Mouse (Mus musculus) embryonic facial prominence, embryonic 11.5 days (tissue): ENCODE data around the gene Rfx3. TPM values are rescaled to one million over a fixed set of nuclear protein-coding genes. Genes with fewer than 3 reads are reported as not detected.

Source experiments
- ATAC-seq: fragments of 200-750 bp; cut with Nextera tagmentation; replicated peaks from 2 replicates; pipeline ENCODE4 v1.8.0; 2017; ENCODE audit warnings: low read depth; ENCODE audit not compliant: insufficient number of reproducible peaks, low FRiP score, low TSS enrichment
- DNase-seq: peaks from one replicate; pipeline ENCODE4 v3.0.0-alpha.2; 2015; ENCODE audit warnings: low spot score
- H3K27ac ChIP-seq: fragments of 300-500 bp; sonication (generic); replicated peaks from 2 replicates; pipeline ENCODE4 v1.5.1; 2014; ENCODE audit warnings: mild to moderate bottlenecking, low read depth, low read length, control low read depth
- H3K27me3 ChIP-seq: fragments of 300-500 bp; sonication (generic); 2 replicates; pipeline ENCODE4 v1.6.1; 2014; ENCODE audit warnings: mild to moderate bottlenecking, low read length, moderate library complexity, mixed read lengths; ENCODE audit not compliant: control insufficient read depth, insufficient read depth
- H3K36me3 ChIP-seq: fragments of 300-500 bp; sonication (generic); replicated peaks from 2 replicates; pipeline ENCODE4 v1.6.1; 2014; ENCODE audit warnings: low read depth, mild to moderate bottlenecking, low read length, moderate library complexity, mixed read lengths; ENCODE audit not compliant: control insufficient read depth, insufficient read depth
- H3K4me1 ChIP-seq: fragments of 300-500 bp; sonication (generic); 2 replicates; pipeline ENCODE4 v1.6.1; 2014; ENCODE audit warnings: low read length, mixed read lengths; ENCODE audit not compliant: control insufficient read depth, insufficient read depth
- H3K4me2 ChIP-seq: fragments of 300-500 bp; sonication (generic); 2 replicates; pipeline ENCODE4 v1.6.1; 2014; ENCODE audit warnings: low read depth, mild to moderate bottlenecking, control low read depth, low read length, moderate library complexity
- H3K4me3 ChIP-seq: fragments of 300-500 bp; sonication (generic); 2 replicates; pipeline ENCODE4 v1.5.1; 2014; ENCODE audit warnings: low read depth, low read length, control low read depth
- H3K9ac ChIP-seq: fragments of 300-500 bp; sonication (generic); replicated peaks from 2 replicates; pipeline ENCODE4 v1.6.1; 2014; ENCODE audit warnings: mild to moderate bottlenecking, control low read depth, low read length
- H3K9me3 ChIP-seq: fragments of 300-500 bp; sonication (generic); replicated peaks from 2 replicates; pipeline ENCODE4 v1.6.1; 2016; ENCODE audit warnings: mild to moderate bottlenecking, low read length, inconsistent platforms, mixed read lengths; ENCODE audit not compliant: control insufficient read depth
- polyA plus RNA-seq: library from polyadenylated mRNA; unstranded; fragments of >200 nt; fragmentation: Nextera tagmentation; extraction: Ambion mirVana; gene quantifications from 2 replicates; pipeline ENCODE4 v1.2.1, GENCODE M21; 2014

The Rfx3 gene
- polyA plus RNA-seq, 1 experiment from 2014 or later = 16.6 TPM

DNA sequence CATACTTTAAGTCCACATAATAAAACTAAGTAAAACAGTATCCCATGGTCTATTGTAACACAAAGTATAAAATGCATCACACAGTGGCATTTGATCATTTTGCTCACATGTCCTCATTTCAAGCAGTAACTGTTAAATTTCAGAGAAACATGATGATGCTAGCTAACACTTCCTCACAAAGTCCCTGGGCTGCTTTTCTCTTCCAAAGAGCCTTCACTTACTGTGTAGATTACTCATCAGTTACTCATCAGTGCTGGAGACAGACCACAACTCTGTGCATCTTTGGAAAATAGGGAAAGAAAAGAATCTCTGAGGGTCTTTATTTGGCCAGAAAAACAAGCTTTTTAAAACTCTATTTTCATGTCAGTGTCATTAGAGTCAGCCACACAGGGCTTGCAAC lies 294.7 kb downstream of the Rfx3 start:
- H3K4me1 ChIP-seq = no peaks in the 10 kb centered on the region
- no peak overlapping the region for H3K9ac ChIP-seq
- no peak for DNase-seq
- no peaks in the 10 kb centered on the region for H3K9me3 ChIP-seq
- H3K4me3 ChIP-seq = no peak overlapping the region
- H3K27me3 ChIP-seq = no peaks in the 10 kb centered on the region
- no peaks in the 10 kb centered on the region for H3K36me3 ChIP-seq
- H3K27ac ChIP-seq = no peak overlapping the region
- no peak overlapping the region for H3K4me2 ChIP-seq
- ATAC-seq = no peak
